Mouse (Mus musculus): ENCODE measurements around the gene Pdzd7. TPM values are rescaled to one million over a fixed set of nuclear protein-coding genes. Genes with fewer than 3 reads are reported as not detected.

Gene Pdzd7
- total and polyA plus RNA-seq, 2 experiments from 2014 or later, result 2.9 to 5.9 TPM

- peaks cover 13% of the 10 kb centered on the region for H3K36me3 ChIP-seq (ENCODE audit: insufficient read depth, low read length)
- peaks cover 10% of the 10 kb centered on the region for H3K4me1 ChIP-seq (ENCODE audit: insufficient read depth, low read length)
- H3K9ac ChIP-seq (replicated peaks; ENCODE audit: low read length, poor library complexity, severe bottlenecking), result peak overlapping the region; percentile 96
- ATAC-seq (ENCODE audit: low FRiP score) (peak; percentile 42), DNase-seq (ENCODE audit: low spot score) (no peak)
- H3K4me2 ChIP-seq (ENCODE audit: low read depth, low read length, poor library complexity, severe bottlenecking), result peak overlapping the region; percentile 81
- H3K4me3 ChIP-seq (ENCODE audit: low read depth, low read length), result peak overlapping the region; percentile 71
- no peaks in the 10 kb centered on the region for H3K27me3 ChIP-seq (ENCODE audit: insufficient read depth, low read length)
- no peaks in the 10 kb centered on the region for H3K9me3 ChIP-seq (ENCODE audit: low read length)
- no peak for TF ChIP-seq CTCF (IDR thresholded peaks at IDR 0.05)
- H3K27ac ChIP-seq (ENCODE audit: low read depth, low read length), result peak overlapping the region; percentile 65
- 4% methylated on average over 21 of the region's 22 CpGs for WGBS
Observed at GRCm38 (mm10) chr19:44989567-44990495, 55.7 kb downstream of the Pdzd7 start.

GRCm38 (mm10) chr19:44988831-44989566, 56.5 kb downstream of the Pdzd7 start, which contains the start of gene Sema4g:
Sema4g (plus strand) TSS chr19:44989101.
- ATAC-seq (ENCODE audit: low FRiP score), result peak; percentile 60
- H3K4me3 ChIP-seq (ENCODE audit: low read depth, low read length), result peak within 1 kb of the TSS; percentile 71
- peaks cover 10% of the 10 kb centered on the region for H3K4me1 ChIP-seq (ENCODE audit: insufficient read depth, low read length)
- no peaks in the 10 kb centered on the region for H3K27me3 ChIP-seq (ENCODE audit: insufficient read depth, low read length)
- H3K4me2 ChIP-seq (ENCODE audit: low read depth, low read length, poor library complexity, severe bottlenecking), result peak within 1 kb of the TSS; percentile 81
- DNase-seq (ENCODE audit: low spot score), result peak; percentile 67
- WGBS, result under 1% methylated on average over 33 of the region's 58 CpGs
- peak within 1 kb of the TSS; percentile 65 for H3K27ac ChIP-seq (ENCODE audit: low read depth, low read length)
- H3K36me3 ChIP-seq (ENCODE audit: insufficient read depth, low read length), result peaks cover 9% of the 10 kb centered on the region
- H3K9ac ChIP-seq (replicated peaks; ENCODE audit: low read length, poor library complexity, severe bottlenecking), result peak within 1 kb of the TSS; percentile 96
- peak; percentile 65 for TF ChIP-seq CTCF (IDR thresholded peaks at IDR 0.05)
- no peaks in the 10 kb centered on the region for H3K9me3 ChIP-seq (ENCODE audit: low read length)

- ATAC-seq (ENCODE audit: low FRiP score), result no peak
- DNase-seq (ENCODE audit: low spot score), result no peak
- TF ChIP-seq CTCF (IDR thresholded peaks at IDR 0.05), result no peak
- H3K27me3 ChIP-seq (ENCODE audit: insufficient read depth, low read length), result no peaks in the 10 kb centered on the region
- H3K27ac ChIP-seq (ENCODE audit: low read depth, low read length), result peak overlapping the region; percentile 65; the same call in 1 of the 2 replicates
- no peaks in the 10 kb centered on the region for H3K9me3 ChIP-seq (ENCODE audit: low read length)
- H3K9ac ChIP-seq (replicated peaks; ENCODE audit: low read length, poor library complexity, severe bottlenecking), result peak overlapping the region; percentile 96
- WGBS, result 21% methylated on average over 9 of the region's 9 CpGs
- peak overlapping the region; percentile 71 for H3K4me3 ChIP-seq (ENCODE audit: low read depth, low read length)
- peak overlapping the region; percentile 81 for H3K4me2 ChIP-seq (ENCODE audit: low read depth, low read length, poor library complexity, severe bottlenecking)
- peaks cover 9% of the 10 kb centered on the region for H3K36me3 ChIP-seq (ENCODE audit: insufficient read depth, low read length)
- H3K4me1 ChIP-seq (ENCODE audit: insufficient read depth, low read length), result peaks cover 10% of the 10 kb centered on the region
Observed at GRCm38 (mm10) chr19:44988321-44988720, 57.2 kb downstream of the Pdzd7 start.

GRCm38 (mm10) chr19:44987851-44988250, 57.7 kb downstream of the Pdzd7 start:
- no peaks in the 10 kb centered on the region for H3K9me3 ChIP-seq (ENCODE audit: low read length)
- H3K36me3 ChIP-seq (ENCODE audit: insufficient read depth, low read length), result peaks cover 6% of the 10 kb centered on the region
- H3K4me2 ChIP-seq (ENCODE audit: low read depth, low read length, poor library complexity, severe bottlenecking), result peak overlapping the region; percentile 81; the same call in 1 of the 2 replicates
- no peak overlapping the region for H3K9ac ChIP-seq (replicated peaks; ENCODE audit: low read length, poor library complexity, severe bottlenecking)
- 60% methylated on average over 6 of the region's 6 CpGs for WGBS
- H3K4me3 ChIP-seq (ENCODE audit: low read depth, low read length), result no peak overlapping the region
- DNase-seq (ENCODE audit: low spot score) (no peak), ATAC-seq (ENCODE audit: low FRiP score) (no peak)
- peaks cover 10% of the 10 kb centered on the region for H3K4me1 ChIP-seq (ENCODE audit: insufficient read depth, low read length)
- H3K27me3 ChIP-seq (ENCODE audit: insufficient read depth, low read length), result no peaks in the 10 kb centered on the region
- no peak overlapping the region for H3K27ac ChIP-seq (ENCODE audit: low read depth, low read length)
- TF ChIP-seq CTCF (IDR thresholded peaks at IDR 0.05), result no peak

GRCm38 (mm10) chr19:44987004-44987403, 58.5 kb downstream of the Pdzd7 start:
- no peak for ATAC-seq (ENCODE audit: low FRiP score)
- TF ChIP-seq CTCF (IDR thresholded peaks at IDR 0.05), result no peak
- Histone ChIP-seq H3K27me3 (ENCODE audit: insufficient read depth, low read length) (no peaks in the 10 kb centered on the region), H3K4me2 (ENCODE audit: low read depth, low read length, poor library complexity, severe bottlenecking) (no peak overlapping the region), H3K4me3 (ENCODE audit: low read depth, low read length) (no peak overlapping the region), H3K4me1 (ENCODE audit: insufficient read depth, low read length) (peaks cover 10% of the 10 kb centered on the region), H3K27ac (ENCODE audit: low read depth, low read length) (no peak overlapping the region), H3K36me3 (ENCODE audit: insufficient read depth, low read length) (no peaks in the 10 kb centered on the region; the same call in 1 of the 2 replicates), H3K9ac (replicated peaks; ENCODE audit: low read length, poor library complexity, severe bottlenecking) (no peak overlapping the region), H3K9me3 (ENCODE audit: low read length) (no peaks in the 10 kb centered on the region)
- 73% methylated on average over 6 of the region's 6 CpGs for WGBS
- no peak for DNase-seq (ENCODE audit: low spot score)

Data from midbrain, postnatal 0 days (tissue).